Mouse (Mus musculus) bone marrow macrophage, adult 2 months (primary cell): ENCODE data around the gene Tgfbr3.

ENCODE experiments used
- CTCF ChIP-seq: IDR thresholded peaks from 2 replicates; pipeline ENCODE4 v1.5.1; 2012; ENCODE audit warnings: low read depth, mild to moderate bottlenecking, low read length, moderate library complexity
- POLR2A ChIP-seq: IDR thresholded peaks from 2 replicates; pipeline ENCODE4 v1.6.1; 2012; ENCODE audit warnings: mild to moderate bottlenecking, low read depth, low read length, borderline replicate concordance

GRCm38 (mm10) chr5:107287254-107287907 is 2.0 kb downstream of the Tgfbr3 start:
- TF ChIP-seq CTCF, result no peak
- TF ChIP-seq POLR2A, result no peak
